Mouse (Mus musculus): ENCODE data around the gene 4930407I10Rik.

4930407I10Rik gene

DNA sequence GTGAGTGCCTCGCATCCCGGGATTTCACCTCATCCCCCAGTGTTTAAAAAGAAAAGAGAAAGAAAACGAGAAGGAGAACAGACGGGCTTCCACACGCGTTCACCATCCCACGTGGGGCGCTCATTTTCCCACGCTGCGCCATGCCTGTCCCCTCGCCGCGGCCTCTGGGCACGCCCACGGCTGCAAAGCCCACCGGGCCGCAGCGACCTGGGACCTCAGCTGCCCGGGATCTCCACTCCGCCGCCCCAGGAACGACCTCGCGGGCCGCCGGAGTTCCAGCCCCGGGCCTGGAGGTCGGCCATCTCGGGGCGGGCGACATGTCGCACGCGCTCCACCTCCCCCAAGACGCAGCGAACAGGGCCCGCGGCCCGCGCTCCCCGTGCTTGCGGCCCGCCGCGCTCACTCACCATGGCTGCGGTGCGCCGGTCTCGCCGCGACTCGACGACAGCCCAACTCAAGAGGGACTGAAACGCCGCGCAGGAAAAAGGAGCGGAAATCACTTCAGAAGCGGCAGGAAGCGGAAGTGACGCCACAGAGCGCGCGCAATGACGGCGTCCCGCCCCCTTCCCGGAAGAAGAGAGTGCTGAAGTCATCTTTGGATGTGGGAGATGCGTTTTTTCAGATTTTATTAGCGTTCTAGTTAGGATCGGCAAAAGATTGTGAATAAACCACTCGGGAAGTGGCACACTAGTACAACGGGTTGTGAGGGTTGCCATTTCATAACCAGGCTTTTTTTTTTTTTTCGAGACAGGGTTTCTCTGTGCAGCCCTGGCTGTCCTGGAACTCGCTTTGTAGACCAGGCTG is 11.7 kb upstream of the 4930407I10Rik start, which contains the start of gene Snu13:
Gene Snu13 (minus strand): TSS at position 519 of the 804 bp plus-strand sequence.
- in situ Hi-C loops (cut with MboI; ENCODE audit: low sequenced_read_pairs), result no loop called here

DNA sequence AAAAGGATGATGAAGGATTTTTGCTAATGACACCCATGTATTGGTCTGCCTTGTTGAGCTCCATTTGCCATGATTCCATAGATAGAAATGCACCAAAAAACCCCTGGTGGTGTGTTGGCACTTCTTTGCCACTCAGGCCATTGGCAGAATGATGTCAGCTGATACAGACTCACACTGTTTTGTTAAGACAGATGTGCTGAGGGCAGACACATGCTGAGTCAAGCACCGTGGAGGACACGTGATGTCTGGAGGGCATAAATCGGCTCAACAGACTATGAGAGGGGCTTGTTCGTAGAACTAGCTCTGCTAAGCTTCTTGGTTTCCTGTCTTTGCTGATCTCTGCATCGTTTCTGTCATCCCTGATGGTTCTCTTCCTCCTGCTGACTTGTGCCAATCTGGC is 6.4 kb upstream of the 4930407I10Rik start:
- in situ Hi-C loops (cut with MboI; ENCODE audit: low sequenced_read_pairs), result no loop called here

DNA sequence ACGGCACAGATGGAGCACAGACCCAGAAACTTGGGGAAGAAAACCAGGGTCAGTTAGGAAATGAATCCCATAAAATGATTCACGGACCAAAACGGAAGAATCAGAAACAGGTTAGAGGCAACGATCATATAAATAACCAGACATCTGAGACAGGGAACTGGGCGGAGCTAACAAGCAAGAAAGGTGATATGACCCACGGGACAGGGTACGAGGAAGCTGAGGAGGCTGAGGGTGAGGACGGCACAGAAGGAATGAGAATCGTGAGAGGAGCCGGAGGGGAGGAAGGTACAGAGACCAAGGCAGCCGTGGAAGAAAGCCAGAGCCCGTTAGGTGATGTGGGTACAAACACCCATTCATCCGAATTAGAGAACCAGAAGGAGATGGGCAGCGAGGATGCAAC is 5.0 kb downstream of the 4930407I10Rik start:
- in situ Hi-C loops (cut with MboI; ENCODE audit: low sequenced_read_pairs), result no loop called here

DNA sequence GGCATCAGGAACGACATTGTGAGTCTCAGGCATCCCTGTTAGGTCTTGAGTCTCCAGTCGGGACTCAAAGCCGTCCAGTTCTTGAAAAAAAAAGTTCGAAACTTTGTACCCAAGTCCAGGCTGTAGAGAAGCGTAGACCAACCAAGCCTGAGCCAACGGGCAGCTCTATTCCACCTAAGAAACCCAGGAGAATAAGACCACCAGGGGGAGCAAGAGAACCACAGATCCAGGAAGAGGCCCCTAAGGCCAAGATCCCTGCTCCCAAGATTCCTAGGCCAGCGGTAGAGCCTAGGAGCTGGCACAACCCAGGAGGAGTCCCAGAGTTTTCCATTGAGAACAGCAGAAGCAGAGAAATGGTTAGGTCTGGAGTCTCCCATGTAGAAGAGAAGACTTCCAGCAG is 6.6 kb downstream of the 4930407I10Rik start:
- in situ Hi-C loops (cut with MboI; ENCODE audit: low sequenced_read_pairs), result no loop called here

DNA sequence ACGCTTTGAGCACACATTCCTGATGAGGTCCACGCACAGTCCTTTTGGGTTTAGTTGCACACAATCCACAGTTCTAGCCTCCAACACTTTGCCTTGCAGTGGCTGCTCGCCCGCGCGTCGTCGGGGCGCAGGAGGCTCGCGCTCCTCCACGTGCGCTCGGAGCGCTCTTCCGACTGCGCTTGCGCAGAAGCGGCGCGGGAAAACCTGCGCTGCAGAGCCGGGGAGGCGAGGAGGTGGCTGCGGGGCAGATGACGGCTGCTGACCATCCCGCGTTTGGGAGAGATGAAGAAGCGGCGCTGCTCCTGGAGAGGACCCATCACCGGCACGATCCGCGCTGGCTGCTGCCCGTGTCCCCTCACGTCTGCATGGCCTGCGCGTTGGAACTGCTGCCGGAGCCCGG is 10.9 kb downstream of the 4930407I10Rik start, which contains the start of gene Mei1:
Gene Mei1 (plus strand): TSS at position 99 of the 400 bp plus-strand sequence.
- in situ Hi-C loops (cut with MboI; ENCODE audit: low sequenced_read_pairs), result no loop called here

DNA sequence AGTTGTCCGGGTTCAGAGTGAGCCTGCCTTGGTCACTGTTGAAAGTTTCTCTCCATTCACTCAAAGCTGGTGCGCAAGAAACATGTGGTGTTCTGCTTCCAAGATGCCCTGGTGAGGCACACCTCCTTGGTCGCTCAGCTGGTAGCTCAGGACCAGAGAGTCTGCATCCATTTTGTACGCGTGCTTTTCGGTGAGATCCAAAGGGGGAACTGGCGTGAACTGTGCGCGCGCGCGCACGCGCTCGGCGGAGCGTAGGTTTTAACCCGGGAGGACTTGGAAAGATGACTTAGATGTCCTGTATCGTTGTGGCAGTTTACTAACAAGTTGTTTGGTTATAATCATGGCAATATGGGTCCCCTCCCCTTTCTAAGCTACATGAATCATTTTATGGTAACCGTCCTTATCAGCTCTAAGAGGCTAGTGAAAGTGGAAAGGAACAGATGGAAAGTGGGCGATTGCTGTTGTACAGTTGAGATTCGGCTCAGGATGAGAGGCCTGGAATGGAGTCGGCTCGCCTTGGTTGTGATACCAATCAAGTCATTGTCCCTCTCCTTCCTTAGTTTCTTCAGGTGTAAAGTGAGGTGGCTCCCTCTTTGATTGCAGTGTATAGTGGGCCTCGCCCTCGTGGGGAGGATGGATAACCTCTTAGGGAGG is 13.0 kb downstream of the 4930407I10Rik start:
- in situ Hi-C loops (cut with MboI; ENCODE audit: low sequenced_read_pairs), result no loop called here

DNA sequence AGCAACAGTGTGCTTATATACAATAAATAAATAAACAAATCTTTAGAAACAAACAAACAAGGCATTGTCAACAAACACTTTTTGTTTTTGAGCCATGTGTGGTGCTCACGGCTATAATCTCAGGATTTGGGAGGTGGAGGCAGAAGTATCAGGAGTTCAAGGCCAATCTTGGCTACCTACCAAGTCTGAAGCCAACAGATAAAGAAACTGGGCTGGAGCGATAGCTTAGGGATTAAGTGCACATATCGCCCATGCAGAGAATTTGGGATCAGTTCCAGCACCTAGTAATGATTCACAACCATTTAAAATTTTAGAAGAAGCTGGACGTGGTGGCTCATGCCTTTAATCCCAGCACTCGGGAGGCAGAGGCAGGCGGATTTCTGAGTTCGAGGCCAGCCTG is 14.5 kb downstream of the 4930407I10Rik start:
- in situ Hi-C loops (cut with MboI; ENCODE audit: low sequenced_read_pairs), result no loop called here

DNA sequence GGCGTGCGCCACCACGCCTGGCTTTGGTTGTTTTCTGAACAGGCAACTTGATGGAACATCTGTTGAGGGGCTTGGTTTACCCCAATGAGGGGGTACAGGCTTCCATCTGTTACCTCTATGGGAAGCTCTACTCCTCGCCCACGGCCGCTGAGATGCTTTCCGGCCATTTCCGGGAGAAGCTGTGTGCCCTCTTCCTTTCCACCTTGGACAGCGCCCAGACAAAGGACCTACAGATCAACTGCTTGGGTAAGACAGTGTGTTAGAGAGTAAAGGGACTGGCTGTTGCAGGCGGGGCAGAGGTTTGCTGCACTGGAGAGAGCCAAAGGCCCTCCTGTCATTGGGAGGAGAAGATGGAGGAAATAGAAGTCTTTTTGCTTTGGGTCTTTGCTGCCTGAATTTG is 20.9 kb downstream of the 4930407I10Rik start:
- in situ Hi-C loops (cut with MboI; ENCODE audit: low sequenced_read_pairs), result no loop called here

DNA sequence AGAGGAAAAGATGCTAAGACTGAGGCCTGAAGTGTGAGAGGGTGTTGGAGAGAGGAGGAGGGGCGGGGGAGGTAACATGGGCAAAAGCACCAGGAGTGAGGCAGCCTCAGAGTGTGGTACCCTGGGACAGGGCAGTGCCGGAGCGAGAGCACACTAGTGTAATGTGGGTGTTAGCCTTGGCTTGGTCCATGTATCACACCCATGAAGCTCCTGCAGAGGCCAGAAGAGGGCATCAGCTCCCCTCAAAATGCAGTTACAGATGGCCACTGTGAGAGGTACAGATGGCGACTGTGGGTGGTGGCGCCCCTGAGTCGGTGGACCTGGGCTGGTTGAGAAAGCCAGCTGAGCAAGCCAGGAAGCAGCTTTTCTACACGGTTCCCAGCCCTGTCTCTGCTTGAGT is 22.2 kb downstream of the 4930407I10Rik start:
- in situ Hi-C loops (cut with MboI; ENCODE audit: low sequenced_read_pairs), result no loop called here

DNA sequence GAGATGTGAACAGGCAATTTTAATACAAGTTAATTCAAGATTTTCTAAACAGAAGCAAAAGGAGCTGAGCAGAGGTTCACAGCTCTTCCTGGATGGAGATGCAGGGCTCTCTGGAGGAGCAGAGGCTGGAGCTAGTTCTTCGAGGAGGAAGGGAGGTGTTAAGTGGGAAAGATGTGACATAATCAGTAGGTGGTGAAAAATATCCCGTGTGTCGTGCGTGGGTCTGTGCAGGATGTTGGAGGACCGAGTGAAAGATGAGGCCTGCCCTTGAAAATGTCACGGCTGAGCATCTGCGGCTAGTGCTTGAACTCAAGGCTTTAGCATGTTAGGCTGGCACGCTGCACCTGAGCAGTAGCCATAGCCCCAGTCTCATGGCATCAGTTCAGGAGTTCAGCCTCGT is 26.7 kb downstream of the 4930407I10Rik start:
- in situ Hi-C loops (cut with MboI; ENCODE audit: low sequenced_read_pairs), result no loop called here

DNA sequence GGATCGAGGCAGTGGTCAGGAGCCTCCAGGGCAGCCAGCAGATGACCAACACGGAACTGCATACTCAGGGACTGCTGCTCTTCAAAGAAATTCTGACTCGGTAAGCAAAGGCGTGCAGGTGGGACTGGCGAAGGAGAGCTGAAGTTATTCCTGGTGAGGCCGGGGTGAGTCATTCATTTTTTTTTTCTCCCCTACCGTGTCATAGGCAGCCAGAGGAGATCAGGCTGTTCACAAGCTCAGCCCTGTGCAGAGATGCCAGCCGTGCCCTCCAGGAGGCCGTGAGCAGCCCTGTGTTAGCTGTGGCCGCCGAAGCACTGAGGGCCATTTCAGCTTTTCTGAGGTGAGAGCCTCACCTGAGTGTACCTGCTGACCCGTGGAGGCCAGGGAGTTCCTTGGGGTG is 27.2 kb downstream of the 4930407I10Rik start:
- in situ Hi-C loops (cut with MboI; ENCODE audit: low sequenced_read_pairs), result no loop called here

DNA sequence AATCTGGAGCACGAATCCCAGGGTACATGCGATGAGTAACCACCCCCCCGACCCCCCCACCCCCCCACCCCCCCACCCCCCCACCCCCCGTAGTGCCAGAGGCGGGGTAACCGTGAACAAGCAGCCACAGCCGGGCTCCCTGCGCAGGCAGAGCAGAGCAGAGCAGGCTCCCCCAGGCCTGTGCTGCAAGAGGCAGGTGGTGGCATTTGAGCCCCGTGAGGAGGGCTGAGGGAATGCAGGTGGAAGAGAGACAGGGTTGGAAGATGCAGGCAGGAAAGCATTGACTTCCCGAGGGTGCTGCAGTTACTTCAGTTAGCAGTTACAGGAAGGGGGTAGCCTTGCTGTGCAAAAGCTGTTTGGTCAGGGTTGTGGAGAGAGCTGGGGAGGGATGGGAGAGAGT is 28.3 kb downstream of the 4930407I10Rik start:
- in situ Hi-C loops (cut with MboI; ENCODE audit: low sequenced_read_pairs), result no loop called here

DNA sequence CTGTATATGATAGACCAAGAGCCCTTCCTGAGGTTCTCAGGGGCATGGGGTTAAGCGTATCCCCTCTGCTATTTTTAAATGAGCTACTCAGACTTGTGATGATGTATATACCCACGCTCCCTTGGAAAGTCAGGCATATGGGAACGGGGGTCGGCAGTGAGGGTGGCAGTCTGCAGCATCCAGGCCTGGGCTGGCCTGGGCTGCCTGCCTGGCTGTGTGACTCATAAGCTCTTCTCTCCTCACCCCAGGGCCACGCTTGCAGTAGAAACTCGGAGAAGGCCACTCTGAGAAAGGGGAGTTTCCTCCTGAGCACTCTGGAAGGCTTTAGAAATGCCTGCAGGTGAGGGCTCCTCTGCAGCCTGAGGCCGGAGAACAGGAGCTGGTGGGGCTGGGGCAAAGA is 32.1 kb downstream of the 4930407I10Rik start:
- in situ Hi-C loops (cut with MboI; ENCODE audit: low sequenced_read_pairs), result no loop called here

DNA sequence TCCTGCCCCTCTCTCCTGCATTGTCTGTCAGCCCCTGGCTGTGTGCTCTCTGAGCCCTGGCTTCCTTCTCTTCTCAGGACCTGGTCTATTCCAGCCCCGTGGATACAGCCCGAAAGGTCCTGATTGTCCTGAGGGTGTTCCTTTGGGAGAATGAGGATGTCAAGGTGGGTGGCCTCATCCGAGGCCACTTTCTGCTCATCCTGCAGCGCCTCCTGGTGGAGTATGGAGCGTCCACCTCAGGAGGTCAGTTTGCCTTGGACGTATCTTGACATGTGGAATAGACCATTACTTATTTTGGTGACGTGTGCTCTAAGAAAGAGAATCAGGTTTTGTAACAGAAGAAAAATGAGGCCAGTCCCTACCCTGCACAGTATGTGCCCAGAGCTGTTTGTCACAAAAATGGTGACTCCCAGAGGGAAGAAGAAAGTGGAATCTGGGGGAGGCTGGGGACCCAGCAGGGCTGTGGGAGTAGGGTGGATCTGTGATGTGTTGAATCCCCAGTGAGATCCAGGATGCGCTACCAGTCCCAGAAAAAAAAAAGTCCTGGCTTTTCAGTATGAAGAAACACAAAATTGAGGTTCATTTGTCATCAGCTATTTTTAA is 48.1 kb downstream of the 4930407I10Rik start:
- in situ Hi-C loops (cut with MboI; ENCODE audit: low sequenced_read_pairs), result no loop called here

All from CH12F3 (cell line).